Mouse (Mus musculus): ENCODE data around the gene Fes. TPM values are rescaled to one million over a fixed set of nuclear protein-coding genes. Genes with fewer than 3 reads are reported as not detected.

The Fes gene
- 24.3 to 39.6 TPM (median 29.6 TPM) in 4 replicates for total RNA-seq (2023; ENCODE audit: inconsistent age)

GRCm38 (mm10) chr7:80387633-80388543 lies at the start of gene Fes:
TSS of gene Fes (minus strand) at chr7:80387946.

GRCm38 (mm10) chr7:80405188-80405695 lies 17.5 kb upstream of the Fes start, which contains the start of gene Furin:
TSS of gene Furin (minus strand) at chr7:80405436.

GRCm38 (mm10) chr7:80371041-80371751 lies 16.6 kb downstream of the Fes start, which contains the start of gene Man2a2:
TSS of gene Man2a2 (minus strand) at chr7:80371375.

GRCm38 (mm10) chr7:80342858-80343257 lies 44.9 kb downstream of the Fes start, which contains the start of gene Hddc3:
TSS of gene Hddc3 (plus strand) at chr7:80343104.

GRCm38 (mm10) chr7:80340793-80341192 lies 47.0 kb downstream of the Fes start, which contains the start of gene Unc45a:
TSS of gene Unc45a (minus strand) at chr7:80341005.

Other genes with a start within 250 kb of the Fes start
- gene Sema4b, start 201.1 kb downstream of the Fes start, total RNA-seq (2023; ENCODE audit: inconsistent age): 160 to 187 TPM (median 181 TPM) in 4 replicates
- gene Cib1, start 155.1 kb downstream of the Fes start, total RNA-seq (2023; ENCODE audit: inconsistent age): 99.8 to 120 TPM (median 105 TPM) in 4 replicates
- gene Gdpgp1, start 155.1 kb downstream of the Fes start, total RNA-seq (2023; ENCODE audit: inconsistent age): 5.3 to 7.0 TPM (median 5.8 TPM) in 4 replicates
- 0.72 to 1.1 TPM (median 0.85 TPM) in 4 replicates for gene Ttll13, start 141.6 kb downstream of the Fes start, total RNA-seq (2023; ENCODE audit: inconsistent age)
- 11.5 to 19.3 TPM (median 15.4 TPM) in 4 replicates for gene Ngrn, start 126.7 kb downstream of the Fes start, total RNA-seq (2023; ENCODE audit: inconsistent age)
- gene Vps33b, start 118.3 kb downstream of the Fes start, total RNA-seq (2023; ENCODE audit: inconsistent age): 34.4 to 40.6 TPM (median 38.5 TPM) in 4 replicates
- 3.0 to 6.1 TPM (median 5.3 TPM) in 4 replicates for gene Prc1, start 93.5 kb downstream of the Fes start, total RNA-seq (2023; ENCODE audit: inconsistent age)
- 25.3 to 30.0 TPM (median 28.4 TPM) in 4 replicates for gene Rccd1, start 63.5 kb downstream of the Fes start, total RNA-seq (2023; ENCODE audit: inconsistent age)
- 90.2 to 97.5 TPM (median 95.7 TPM) in 4 replicates for gene Unc45a, start 46.9 kb downstream of the Fes start, total RNA-seq (2023; ENCODE audit: inconsistent age)
- gene Hddc3, start 44.8 kb downstream of the Fes start, total RNA-seq (2023; ENCODE audit: inconsistent age): 6.1 to 20.0 TPM (median 10.3 TPM) in 4 replicates
- 97.1 to 110 TPM (median 103 TPM) in 4 replicates for gene Man2a2, start 16.6 kb downstream of the Fes start, total RNA-seq (2023; ENCODE audit: inconsistent age)
- 48.4 to 61.1 TPM (median 54.8 TPM) in 4 replicates for gene Furin, start 17.5 kb upstream of the Fes start, total RNA-seq (2023; ENCODE audit: inconsistent age)
- 12.6 to 17.3 TPM (median 13.7 TPM) in 4 replicates for gene Blm, start 147.2 kb upstream of the Fes start, total RNA-seq (2023; ENCODE audit: inconsistent age)